ENCODE assay signal across 24 mouse cellular contexts in genomic region chr5:115581662-115582061, GRCm38 (mm10).
"Had no signal": no experiment of that assay in that cellular context is flagged by ENCODE, and none has a peak within 500 bp of the region (broad histone marks: within the 10 kb centered on the region; RNA-seq: fewer than 3 reads in every experiment).

No protein-coding gene starts in this region.

- H3K4me2 ChIP-seq: heart, embryonic 12.5 days; hindbrain, embryonic 12.5 days; hindbrain, embryonic 14.5 days; intestine, embryonic 15.5 days; kidney, embryonic 15.5 days; limb, embryonic 13.5 days; limb, embryonic 15.5 days; liver, embryonic 12.5 days had no signal

- H3K9ac ChIP-seq: heart, embryonic 12.5 days; hindbrain, embryonic 12.5 days; hindbrain, embryonic 14.5 days; intestine, embryonic 15.5 days; kidney, embryonic 15.5 days; limb, embryonic 13.5 days; limb, embryonic 15.5 days; liver, embryonic 12.5 days; liver, embryonic 14.5 days had no signal

- H3K4me1 ChIP-seq: heart, embryonic 12.5 days; hindbrain, embryonic 10.5 days; hindbrain, embryonic 12.5 days; intestine, embryonic 15.5 days; kidney, embryonic 15.5 days; limb, embryonic 13.5 days; limb, embryonic 15.5 days; liver, embryonic 12.5 days had no signal

- H3K27ac ChIP-seq: heart, adult 2 months; hindbrain, embryonic 10.5 days; hindbrain, embryonic 12.5 days; hindbrain, embryonic 14.5 days; intestine, embryonic 15.5 days; kidney, embryonic 15.5 days; kidney, postnatal 0 days; limb, embryonic 13.5 days; limb, embryonic 15.5 days; liver, embryonic 12.5 days; liver, embryonic 14.5 days had no signal

- H3K4me3 ChIP-seq: heart, adult 2 months; heart, embryonic 12.5 days; hindbrain, embryonic 10.5 days; hindbrain, embryonic 12.5 days; intestine, embryonic 15.5 days; kidney, embryonic 15.5 days; limb, embryonic 13.5 days; limb, embryonic 15.5 days; liver, embryonic 12.5 days had no signal

- H3K27me3 ChIP-seq: heart, embryonic 12.5 days; hindbrain, embryonic 12.5 days; intestine, embryonic 15.5 days; kidney, embryonic 15.5 days; limb, embryonic 13.5 days; limb, embryonic 15.5 days; liver, embryonic 12.5 days had no signal

- ATAC-seq: hindbrain, embryonic 16.5 days; inflammation-experienced regulatory T-cells, adult 6 months; intestine, embryonic 15.5 days; liver, embryonic 12.5 days had no signal

- DNase-seq: gastrocnemius, postnatal 14 days; heart, adult 2 months; heart, postnatal 10 days; heart, postnatal 4 days; kidney, adult 18-20 months; kidney, adult 8-10 months; kidney, postnatal 14 days; kidney, postnatal 36 days; layer of hippocampus, adult 9-11 months; layer of hippocampus, postnatal 36 days; left cerebral cortex, postnatal 4 days had no signal

- H3K9me3 ChIP-seq: intestine, embryonic 15.5 days had no signal
